Mouse (Mus musculus): ENCODE measurements at regions not wholly inside any gene's neighbourhood (a gene's known extent, or its start where the extent isn't known, plus 50 kb on each side); places are given as distances from the start of the nearest gene placed in this dataset.

DNA sequence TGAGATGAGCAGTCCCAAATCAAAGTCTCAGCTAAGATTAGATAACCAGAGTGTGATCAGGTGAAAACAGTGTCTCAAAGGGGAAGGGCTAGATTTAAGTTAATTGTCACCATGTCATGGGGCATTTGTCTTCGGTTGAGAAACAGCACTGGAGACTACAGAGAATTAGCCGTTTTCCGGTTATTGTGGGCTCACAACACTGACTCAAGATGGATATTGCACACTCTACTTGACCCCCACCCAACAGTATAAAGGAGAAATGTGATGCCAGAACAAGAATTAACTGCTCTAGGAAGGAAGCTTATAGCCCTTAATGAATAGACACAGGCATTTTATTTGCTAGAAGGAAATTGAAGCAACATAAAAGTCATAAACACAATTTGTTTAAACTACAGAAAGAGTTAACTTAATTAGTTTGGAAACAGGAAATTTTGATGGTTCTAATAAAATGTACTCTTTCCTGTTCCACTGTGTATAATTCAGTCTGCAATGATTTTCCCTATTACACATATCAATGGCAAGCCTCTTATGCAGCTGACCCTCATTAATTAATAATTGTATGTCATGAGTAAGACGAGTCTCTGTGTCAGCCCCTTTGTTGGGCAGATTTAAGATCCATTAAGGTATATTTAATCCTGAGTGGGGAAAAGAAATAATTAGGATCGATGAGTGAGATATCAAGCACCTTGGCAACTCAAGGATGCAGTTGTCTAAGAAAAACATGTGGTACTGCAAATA is 277.4 kb upstream of the Tmeff2 start:
- H3K4me2 ChIP-seq (replicated peaks; ENCODE audit: low read depth, low read length) = no peak overlapping the region
- no peaks in the 10 kb centered on the region for H3K4me1 ChIP-seq (replicated peaks; ENCODE audit: control insufficient read depth, insufficient read depth, low read length)
- H3K4me3 ChIP-seq (ENCODE audit: low read depth, low read length) = no peak overlapping the region
- H3K27ac ChIP-seq (ENCODE audit: low read depth, low read length) = no peak overlapping the region
- DNase-seq (ENCODE audit: low spot score) (no peak), ATAC-seq (ENCODE audit: low FRiP score) (peak; percentile 70)
- no peaks in the 10 kb centered on the region for H3K9me3 ChIP-seq (ENCODE audit: control insufficient read depth, low read length)
- H3K9ac ChIP-seq (ENCODE audit: low read depth, low read length) = no peak overlapping the region
- H3K36me3 ChIP-seq (ENCODE audit: control insufficient read depth, insufficient read depth, low read length) = no peaks in the 10 kb centered on the region
- H3K27me3 ChIP-seq (ENCODE audit: control insufficient read depth, insufficient read depth, low read length) = no peaks in the 10 kb centered on the region
- WGBS = 75% methylated on average over 5 of the region's 5 CpGs

DNA sequence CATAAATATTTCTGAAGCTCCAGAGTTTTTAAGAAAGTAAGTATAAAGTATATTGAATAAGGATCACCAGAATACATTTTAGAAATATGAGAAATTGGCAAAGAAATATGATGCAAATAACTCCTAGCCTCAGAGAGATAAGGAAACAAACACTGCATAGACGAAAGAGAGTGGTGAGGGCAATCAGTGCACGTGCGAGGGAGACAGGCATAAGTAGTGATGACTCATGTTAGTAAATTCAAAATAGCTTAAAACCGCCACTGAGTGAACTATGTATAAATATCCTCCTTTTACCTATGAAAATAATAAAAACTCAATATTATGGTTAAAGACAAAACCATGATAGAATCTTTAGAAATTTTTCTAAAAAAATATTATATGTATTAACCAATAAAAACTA is 271.4 kb upstream of the Tmeff2 start:
- Histone ChIP-seq H3K4me1 (replicated peaks; ENCODE audit: control insufficient read depth, insufficient read depth, low read length) (no peaks in the 10 kb centered on the region), H3K27me3 (ENCODE audit: control insufficient read depth, insufficient read depth, low read length) (no peaks in the 10 kb centered on the region), H3K27ac (ENCODE audit: low read depth, low read length) (no peak overlapping the region), H3K9me3 (ENCODE audit: control insufficient read depth, low read length) (no peaks in the 10 kb centered on the region), H3K4me3 (ENCODE audit: low read depth, low read length) (no peak overlapping the region), H3K9ac (ENCODE audit: low read depth, low read length) (no peak overlapping the region), H3K4me2 (replicated peaks; ENCODE audit: low read depth, low read length) (no peak overlapping the region), H3K36me3 (ENCODE audit: control insufficient read depth, insufficient read depth, low read length) (no peaks in the 10 kb centered on the region)
- DNase-seq (ENCODE audit: low spot score) = no peak
- ATAC-seq (ENCODE audit: low FRiP score) = no peak
- WGBS = 80% methylated on average over 4 of the region's 4 CpGs

GRCm38 (mm10) chr1:50629473-50630071 is 270.9 kb upstream of the Tmeff2 start:
- Histone ChIP-seq H3K9ac (ENCODE audit: low read depth, low read length) (no peak overlapping the region), H3K9me3 (ENCODE audit: control insufficient read depth, low read length) (no peaks in the 10 kb centered on the region), H3K4me2 (replicated peaks; ENCODE audit: low read depth, low read length) (no peak overlapping the region), H3K27ac (ENCODE audit: low read depth, low read length) (no peak overlapping the region), H3K27me3 (ENCODE audit: control insufficient read depth, insufficient read depth, low read length) (no peaks in the 10 kb centered on the region), H3K36me3 (ENCODE audit: control insufficient read depth, insufficient read depth, low read length) (no peaks in the 10 kb centered on the region), H3K4me1 (replicated peaks; ENCODE audit: control insufficient read depth, insufficient read depth, low read length) (no peaks in the 10 kb centered on the region), H3K4me3 (ENCODE audit: low read depth, low read length) (no peak overlapping the region)
- 69% methylated on average over 3 of the region's 3 CpGs for WGBS
- ATAC-seq (ENCODE audit: low FRiP score) (peak; percentile 71), DNase-seq (ENCODE audit: low spot score) (no peak)

DNA sequence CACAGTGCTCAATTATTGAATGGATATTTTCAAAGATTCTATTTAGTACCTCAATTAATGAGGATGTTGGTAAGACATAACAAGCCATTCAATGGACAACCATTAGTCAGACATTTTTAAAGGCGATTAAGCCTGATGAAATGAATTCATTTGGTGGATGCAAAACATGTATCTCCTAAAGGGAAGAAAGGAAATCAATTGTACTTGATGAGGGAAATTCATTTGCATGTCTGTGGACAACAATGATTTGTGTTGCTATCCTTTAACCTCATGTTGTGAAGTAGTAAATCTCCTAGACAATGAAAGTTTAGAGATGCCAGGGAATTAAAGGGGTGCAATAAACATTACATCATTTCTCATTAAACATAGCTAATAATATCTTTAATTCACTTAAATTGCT is 262.5 kb upstream of the Tmeff2 start:
- Histone ChIP-seq H3K4me3 (ENCODE audit: low read depth, low read length) (no peak overlapping the region), H3K4me1 (replicated peaks; ENCODE audit: control insufficient read depth, insufficient read depth, low read length) (no peaks in the 10 kb centered on the region), H3K27me3 (ENCODE audit: control insufficient read depth, insufficient read depth, low read length) (no peaks in the 10 kb centered on the region), H3K27ac (ENCODE audit: low read depth, low read length) (no peak overlapping the region), H3K4me2 (replicated peaks; ENCODE audit: low read depth, low read length) (no peak overlapping the region), H3K9me3 (ENCODE audit: control insufficient read depth, low read length) (no peaks in the 10 kb centered on the region), H3K9ac (ENCODE audit: low read depth, low read length) (no peak overlapping the region), H3K36me3 (ENCODE audit: control insufficient read depth, insufficient read depth, low read length) (no peaks in the 10 kb centered on the region)
- no peak for ATAC-seq (ENCODE audit: low FRiP score)
- 69% methylated on average over 1 of the region's 1 CpGs for WGBS
- DNase-seq (ENCODE audit: low spot score) = no peak

- no peak for DNase-seq (ENCODE audit: low spot score)
- WGBS = 80% methylated on average over 2 of the region's 2 CpGs
- no peaks in the 10 kb centered on the region for H3K9me3 ChIP-seq (ENCODE audit: control insufficient read depth, low read length)
- no peaks in the 10 kb centered on the region for H3K36me3 ChIP-seq (ENCODE audit: control insufficient read depth, insufficient read depth, low read length)
- ATAC-seq (ENCODE audit: low FRiP score) = peak; percentile 51; the same call in 1 of the 2 replicates
- H3K4me1 ChIP-seq (replicated peaks; ENCODE audit: control insufficient read depth, insufficient read depth, low read length) = no peaks in the 10 kb centered on the region
- no peaks in the 10 kb centered on the region for H3K27me3 ChIP-seq (ENCODE audit: control insufficient read depth, insufficient read depth, low read length)
- no peak overlapping the region for H3K4me3 ChIP-seq (ENCODE audit: low read depth, low read length)
- no peak overlapping the region for H3K27ac ChIP-seq (ENCODE audit: low read depth, low read length)
- H3K9ac ChIP-seq (ENCODE audit: low read depth, low read length) = no peak overlapping the region
- H3K4me2 ChIP-seq (replicated peaks; ENCODE audit: low read depth, low read length) = no peak overlapping the region
Observed at GRCm38 (mm10) chr1:50646931-50647674, 253.3 kb upstream of the Tmeff2 start.

DNA sequence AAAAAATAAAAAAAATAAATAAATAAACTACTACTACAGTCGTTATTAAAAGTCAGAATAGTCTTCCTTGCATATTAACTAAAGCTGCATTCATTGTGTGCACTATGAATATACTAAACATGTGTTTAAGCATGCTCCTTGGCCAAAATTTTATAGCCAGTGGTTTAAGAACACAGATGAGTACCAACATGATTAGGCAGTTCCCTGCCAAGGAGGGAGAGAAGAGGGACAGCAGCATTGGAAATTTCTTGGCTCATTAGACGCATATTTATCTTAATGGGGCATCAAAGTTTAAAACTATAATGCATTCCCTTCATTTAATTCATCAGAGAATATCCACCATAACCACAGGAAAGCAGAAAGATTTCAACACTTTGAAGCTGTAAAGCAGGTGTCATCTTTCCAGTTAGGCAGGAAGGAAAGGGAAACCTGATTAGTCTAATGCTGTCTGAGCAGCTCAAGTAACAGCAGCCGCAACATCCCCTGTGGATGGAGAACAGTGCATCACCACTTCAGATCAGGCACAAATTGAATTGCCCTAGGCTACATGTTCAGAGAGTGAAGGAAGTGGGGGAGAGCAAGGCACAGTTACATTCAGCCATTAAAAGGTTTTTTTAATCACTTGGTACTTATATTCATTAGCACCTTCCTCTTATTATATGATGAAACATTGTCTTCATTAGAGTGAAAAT is 248.3 kb upstream of the Tmeff2 start:
- 73% methylated on average over 3 of the region's 3 CpGs for WGBS

DNA sequence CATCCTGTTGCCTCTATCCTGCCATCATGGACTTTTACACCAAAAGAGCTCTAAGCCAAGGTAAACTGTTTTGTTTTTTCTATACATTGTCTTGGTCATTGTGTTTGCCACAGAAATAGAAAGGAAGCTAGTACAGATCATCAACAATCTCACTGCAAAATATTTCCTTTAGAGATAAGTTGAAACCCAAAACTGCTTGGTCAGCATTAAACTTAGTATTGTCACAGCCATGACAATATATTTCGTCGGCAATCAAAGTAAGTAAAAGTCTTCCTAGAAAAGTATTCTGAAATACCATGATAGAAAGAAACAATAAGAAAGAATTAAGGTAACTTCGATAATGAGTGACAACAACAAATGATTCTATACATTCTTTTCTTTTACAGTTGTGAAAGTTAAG is 235.3 kb upstream of the Tmeff2 start:
- Histone ChIP-seq H3K4me3 (ENCODE audit: low read depth, low read length) (no peak overlapping the region), H3K4me2 (replicated peaks; ENCODE audit: low read depth, low read length) (no peak overlapping the region), H3K4me1 (replicated peaks; ENCODE audit: control insufficient read depth, insufficient read depth, low read length) (no peaks in the 10 kb centered on the region), H3K9ac (ENCODE audit: low read depth, low read length) (no peak overlapping the region), H3K27me3 (ENCODE audit: control insufficient read depth, insufficient read depth, low read length) (no peaks in the 10 kb centered on the region), H3K27ac (ENCODE audit: low read depth, low read length) (no peak overlapping the region), H3K36me3 (ENCODE audit: control insufficient read depth, insufficient read depth, low read length) (no peaks in the 10 kb centered on the region), H3K9me3 (ENCODE audit: control insufficient read depth, low read length) (no peaks in the 10 kb centered on the region)
- ATAC-seq (ENCODE audit: low FRiP score) (no peak), DNase-seq (ENCODE audit: low spot score) (no peak)
- WGBS = 92% methylated on average over 3 of the region's 3 CpGs

More for the DNA sequence above, 248.3 kb upstream of the Tmeff2 start:
- Histone ChIP-seq H3K9ac (ENCODE audit: low read depth, low read length) (no peak overlapping the region), H3K27ac (ENCODE audit: low read depth, low read length) (no peak overlapping the region), H3K27me3 (ENCODE audit: control insufficient read depth, insufficient read depth, low read length) (no peaks in the 10 kb centered on the region), H3K36me3 (ENCODE audit: control insufficient read depth, insufficient read depth, low read length) (no peaks in the 10 kb centered on the region), H3K4me3 (ENCODE audit: low read depth, low read length) (no peak overlapping the region), H3K9me3 (ENCODE audit: control insufficient read depth, low read length) (no peaks in the 10 kb centered on the region), H3K4me2 (replicated peaks; ENCODE audit: low read depth, low read length) (no peak overlapping the region), H3K4me1 (replicated peaks; ENCODE audit: control insufficient read depth, insufficient read depth, low read length) (no peaks in the 10 kb centered on the region)
- peak; percentile 72; the same call in 1 of the 2 replicates for ATAC-seq (ENCODE audit: low FRiP score)
- peak; percentile 27 for DNase-seq (ENCODE audit: low spot score)

DNA sequence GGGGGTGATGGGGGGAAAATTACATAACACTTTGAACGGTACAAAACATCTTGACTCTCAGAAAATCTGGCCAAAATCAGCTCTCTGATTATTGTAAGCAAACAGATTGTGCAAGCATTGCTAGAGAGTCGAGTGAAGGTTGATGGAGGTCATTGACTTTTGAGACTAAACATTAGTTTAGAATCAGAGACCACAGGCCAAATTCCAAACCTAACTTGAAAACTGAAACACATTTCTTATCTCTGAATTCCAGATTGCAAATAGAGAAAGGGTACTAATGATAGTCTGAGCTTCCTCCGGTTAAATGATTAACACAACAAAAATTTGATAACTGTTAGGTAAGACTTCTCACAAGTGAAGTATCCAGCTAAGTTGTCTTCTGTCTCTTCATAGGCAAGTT is 217.5 kb upstream of the Tmeff2 start:
- 83% methylated on average over 3 of the region's 3 CpGs for WGBS
- DNase-seq (ENCODE audit: low spot score) (no peak), ATAC-seq (ENCODE audit: low FRiP score) (no peak)
- H3K4me1 ChIP-seq (replicated peaks; ENCODE audit: control insufficient read depth, insufficient read depth, low read length) = no peaks in the 10 kb centered on the region
- no peaks in the 10 kb centered on the region for H3K27me3 ChIP-seq (ENCODE audit: control insufficient read depth, insufficient read depth, low read length)
- H3K36me3 ChIP-seq (ENCODE audit: control insufficient read depth, insufficient read depth, low read length) = no peaks in the 10 kb centered on the region
- H3K4me2 ChIP-seq (replicated peaks; ENCODE audit: low read depth, low read length) = no peak overlapping the region
- H3K9ac ChIP-seq (ENCODE audit: low read depth, low read length) = no peak overlapping the region
- no peaks in the 10 kb centered on the region for H3K9me3 ChIP-seq (ENCODE audit: control insufficient read depth, low read length)
- H3K27ac ChIP-seq (ENCODE audit: low read depth, low read length) = no peak overlapping the region
- no peak overlapping the region for H3K4me3 ChIP-seq (ENCODE audit: low read depth, low read length)

Data from hindbrain, embryonic 11.5 days (tissue).